Mouse (Mus musculus) embryonic facial prominence, embryonic 14.5 days (tissue): ENCODE data around the gene Cxcr5. TPM values are rescaled to one million over a fixed set of nuclear protein-coding genes. Genes with fewer than 3 reads are reported as not detected.

Experiments
- ATAC-seq: fragments of 200-750 bp; cut with Nextera tagmentation; 2 replicates; pipeline ENCODE4 v1.8.0; 2017; ENCODE audit warnings: low read depth, moderate number of reproducible peaks, moderate TSS enrichment
- DNase-seq: peaks from one replicate; pipeline ENCODE4 v3.0.0-alpha.2; 2015; ENCODE audit warnings: low spot score
- H3K27ac ChIP-seq: fragments of 300-500 bp; sonication (generic); replicated peaks from 2 replicates; pipeline ENCODE4 v1.5.1; 2014; ENCODE audit warnings: low read depth, mild to moderate bottlenecking, low read length, moderate library complexity
- H3K27me3 ChIP-seq: fragments of 300-500 bp; sonication (generic); replicated peaks from 2 replicates; pipeline ENCODE4 v1.6.1; 2014; ENCODE audit warnings: low read length; ENCODE audit not compliant: control insufficient read depth, insufficient read depth
- H3K36me3 ChIP-seq: fragments of 300-500 bp; sonication (generic); 2 replicates; pipeline ENCODE4 v1.6.1; 2014; ENCODE audit warnings: low read length, mixed read lengths; ENCODE audit not compliant: control insufficient read depth, insufficient read depth
- H3K4me1 ChIP-seq: fragments of 300-500 bp; sonication (generic); 2 replicates; pipeline ENCODE4 v1.6.1; 2014; ENCODE audit warnings: antibody characterized with exemption, low read length; ENCODE audit not compliant: control insufficient read depth, insufficient read depth
- H3K4me2 ChIP-seq: fragments of 300-500 bp; sonication (generic); 2 replicates; pipeline ENCODE4 v1.6.1; 2014; ENCODE audit warnings: low read depth, mild to moderate bottlenecking, low read length, moderate library complexity, mixed read lengths
- H3K4me3 ChIP-seq: fragments of 300-500 bp; sonication (generic); 2 replicates; pipeline ENCODE4 v1.5.1; 2014; ENCODE audit warnings: low read depth, mild to moderate bottlenecking, low read length
- H3K9ac ChIP-seq: fragments of 300-500 bp; sonication (generic); 2 replicates; pipeline ENCODE4 v1.6.1; 2014; ENCODE audit warnings: low read depth, mild to moderate bottlenecking, low read length, moderate library complexity, mixed read lengths
- H3K9me3 ChIP-seq: fragments of 300-500 bp; sonication (generic); 2 replicates; pipeline ENCODE4 v1.6.1; 2016; ENCODE audit warnings: low read length; ENCODE audit not compliant: control insufficient read depth
- WGBS: fragments of 180-500 bp; shearing (Covaris S2); extraction: QIAGEN DNeasy Blood & Tissue Kit; methylation state at CpG from one replicate; pipeline ENCODE4 v1.1.7; 2014; 5-methylcytosine and 5-hydroxymethylcytosine counted together
- polyA plus RNA-seq: library from polyadenylated mRNA; unstranded; fragments of >200 nt; fragmentation: Nextera tagmentation; extraction: Ambion mirVana; gene quantifications from 2 replicates; pipeline ENCODE4 v1.2.1, GENCODE M21; 2014

Cxcr5 gene
- polyA plus RNA-seq, 1 experiment from 2014 or later, result 0.35 TPM

- DNase-seq (no peak), ATAC-seq (no peak)
- Histone ChIP-seq H3K9me3 (no peaks in the 10 kb centered on the region), H3K36me3 (no peaks in the 10 kb centered on the region), H3K4me3 (no peak overlapping the region), H3K27ac (no peak overlapping the region), H3K4me2 (no peak overlapping the region), H3K27me3 (no peaks in the 10 kb centered on the region), H3K4me1 (no peaks in the 10 kb centered on the region), H3K9ac (no peak overlapping the region)
- WGBS, result 67% methylated on average over 10 of the region's 10 CpGs
Measured at GRCm38 (mm10) chr9:44521927-44522326, 39.8 kb downstream of the Cxcr5 start.

- H3K27ac ChIP-seq, result no peak overlapping the region
- peak; percentile 59 for DNase-seq
- no peak for ATAC-seq
- H3K9me3 ChIP-seq, result no peaks in the 10 kb centered on the region
- no peaks in the 10 kb centered on the region for H3K36me3 ChIP-seq
- H3K4me1 ChIP-seq, result peaks cover 3% of the 10 kb centered on the region
- H3K4me2 ChIP-seq, result no peak overlapping the region
- no peak overlapping the region for H3K4me3 ChIP-seq
- 58% methylated on average over 6 of the region's 7 CpGs for WGBS
- H3K27me3 ChIP-seq, result no peaks in the 10 kb centered on the region
- no peak overlapping the region for H3K9ac ChIP-seq
Measured at GRCm38 (mm10) chr9:44518068-44518467, 43.6 kb downstream of the Cxcr5 start.

GRCm38 (mm10) chr9:44517368-44517767, 44.3 kb downstream of the Cxcr5 start:
- no peak for ATAC-seq

GRCm38 (mm10) chr9:44515891-44516290, 45.8 kb downstream of the Cxcr5 start:
- Histone ChIP-seq H3K4me3 (no peak overlapping the region), H3K27ac (no peak overlapping the region), H3K27me3 (no peaks in the 10 kb centered on the region), H3K36me3 (no peaks in the 10 kb centered on the region), H3K4me2 (no peak overlapping the region), H3K9ac (no peak overlapping the region), H3K9me3 (no peaks in the 10 kb centered on the region), H3K4me1 (peaks cover 22% of the 10 kb centered on the region)
- DNase-seq (no peak), ATAC-seq (no peak)
- WGBS, result 87% methylated on average over 5 of the region's 5 CpGs

More at GRCm38 (mm10) chr9:44517368-44517767, 44.3 kb downstream of the Cxcr5 start:
- H3K36me3 ChIP-seq, result no peaks in the 10 kb centered on the region
- DNase-seq, result no peak
- H3K4me3 ChIP-seq, result no peak overlapping the region
- peaks cover 10% of the 10 kb centered on the region for H3K4me1 ChIP-seq
- no peak overlapping the region for H3K4me2 ChIP-seq
- H3K27me3 ChIP-seq, result no peaks in the 10 kb centered on the region
- H3K9ac ChIP-seq, result no peak overlapping the region
- H3K9me3 ChIP-seq, result no peaks in the 10 kb centered on the region
- no peak overlapping the region for H3K27ac ChIP-seq
- WGBS, result 56% methylated on average over 4 of the region's 4 CpGs

GRCm38 (mm10) chr9:44515131-44515751, 46.4 kb downstream of the Cxcr5 start:
- WGBS, result 65% methylated on average over 12 of the region's 12 CpGs
- Histone ChIP-seq H3K4me2 (no peak overlapping the region), H3K27me3 (no peaks in the 10 kb centered on the region), H3K9ac (no peak overlapping the region), H3K4me1 (peaks cover 29% of the 10 kb centered on the region), H3K9me3 (no peaks in the 10 kb centered on the region), H3K4me3 (no peak overlapping the region), H3K36me3 (no peaks in the 10 kb centered on the region), H3K27ac (no peak overlapping the region)
- DNase-seq (peak; percentile 45), ATAC-seq (no peak)

- Histone ChIP-seq H3K36me3 (peaks cover 3% of the 10 kb centered on the region), H3K27ac (no peak overlapping the region), H3K9me3 (no peaks in the 10 kb centered on the region), H3K27me3 (no peaks in the 10 kb centered on the region), H3K9ac (no peak overlapping the region), H3K4me3 (no peak overlapping the region), H3K4me2 (no peak overlapping the region), H3K4me1 (peaks cover 36% of the 10 kb centered on the region)
- no peak for DNase-seq
- ATAC-seq, result no peak
- 91% methylated on average over 5 of the region's 5 CpGs for whole genome bisulfite sequencing
Measured at GRCm38 (mm10) chr9:44514147-44514546, 47.5 kb downstream of the Cxcr5 start.

- H3K4me2 ChIP-seq, result no peak overlapping the region
- no peak overlapping the region for H3K4me3 ChIP-seq
- H3K36me3 ChIP-seq, result peaks cover 9% of the 10 kb centered on the region
- no peak for DNase-seq
- WGBS, result 75% methylated on average over 20 of the region's 20 CpGs
- ATAC-seq, result no peak
- no peaks in the 10 kb centered on the region for H3K27me3 ChIP-seq
- H3K9me3 ChIP-seq, result no peaks in the 10 kb centered on the region
- H3K27ac ChIP-seq, result no peak overlapping the region
- no peak overlapping the region for H3K9ac ChIP-seq
- peaks cover 41% of the 10 kb centered on the region for H3K4me1 ChIP-seq
Measured at GRCm38 (mm10) chr9:44513610-44514009, 48.1 kb downstream of the Cxcr5 start.

GRCm38 (mm10) chr9:44513121-44513520, 48.6 kb downstream of the Cxcr5 start:
- Histone ChIP-seq H3K36me3 (peaks cover 13% of the 10 kb centered on the region), H3K9ac (no peak overlapping the region), H3K4me3 (no peak overlapping the region), H3K27ac (peak overlapping the region; percentile 77; the same call in 1 of the 2 replicates), H3K27me3 (no peaks in the 10 kb centered on the region), H3K9me3 (no peaks in the 10 kb centered on the region), H3K4me2 (no peak overlapping the region), H3K4me1 (peaks cover 41% of the 10 kb centered on the region)
- WGBS, result 86% methylated on average over 11 of the region's 11 CpGs
- ATAC-seq (no peak), DNase-seq (no peak)

GRCm38 (mm10) chr9:44512717-44513003, 49.0 kb downstream of the Cxcr5 start:
- peaks cover 41% of the 10 kb centered on the region for H3K4me1 ChIP-seq

More at GRCm38 (mm10) chr9:44512717-44513003, 49.0 kb downstream of the Cxcr5 start:
- peaks cover 18% of the 10 kb centered on the region for H3K36me3 ChIP-seq
- no peak overlapping the region for H3K4me3 ChIP-seq
- H3K9me3 ChIP-seq, result no peaks in the 10 kb centered on the region
- 54% methylated on average over 3 of the region's 3 CpGs for WGBS
- H3K27me3 ChIP-seq, result no peaks in the 10 kb centered on the region
- H3K9ac ChIP-seq, result no peak overlapping the region
- H3K27ac ChIP-seq, result peak overlapping the region; percentile 77; the same call in 1 of the 2 replicates
- no peak for ATAC-seq
- no peak overlapping the region for H3K4me2 ChIP-seq
- no peak for DNase-seq
